Mouse (Mus musculus): ENCODE results near the gene Crhr1. TPM values are rescaled to one million over a fixed set of nuclear protein-coding genes. Genes with fewer than 3 reads are reported as not detected.
"Not testable (repeated sequence)": the region's sequence is repeated elsewhere in the genome, so short reads cannot be mapped to it uniquely, and the experiment has no call there.

Crhr1 gene
- polyA plus RNA-seq, 1 experiment, result not detected

DNA sequence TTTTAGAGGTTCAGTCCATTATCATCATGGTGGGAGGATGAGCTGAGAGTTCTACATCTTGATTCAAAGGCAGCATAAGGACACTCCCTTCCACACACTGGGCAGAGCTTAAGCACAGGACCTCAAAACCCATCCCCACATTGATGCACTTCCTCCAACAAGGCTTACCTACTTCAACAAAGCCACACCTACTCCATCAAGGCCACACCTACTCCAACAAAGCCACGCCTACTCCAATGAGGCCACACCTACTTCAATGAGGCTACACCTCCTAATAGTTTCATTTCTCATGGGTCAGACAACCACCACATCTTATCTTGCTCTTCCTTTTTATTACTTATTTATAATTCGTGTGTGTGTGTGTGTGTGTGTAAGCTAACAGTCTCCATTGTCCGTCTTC, 76.4 kb downstream of the Crhr1 start:
- Histone ChIP-seq H3K27me3 (replicated peaks) (peaks cover 34% of the 10 kb centered on the region), H3K4me3 (replicated peaks) (no peak overlapping the region), H3K36me3 (replicated peaks; ENCODE audit: low read length) (no peaks in the 10 kb centered on the region), H3K4me1 (peaks cover 10% of the 10 kb centered on the region), H3K9me3 (peaks cover 38% of the 10 kb centered on the region)
- TF ChIP-seq FLI1 (IDR thresholded peaks at IDR 0.05; ENCODE audit: low read length) (no peak), GATA1 (IDR thresholded peaks at IDR 0.05; ENCODE audit: borderline replicate concordance, low read length) (no peak)

- Histone ChIP-seq H3K27me3 (replicated peaks) (peaks cover 35% of the 10 kb centered on the region), H3K4me3 (replicated peaks) (no peak overlapping the region), H3K36me3 (replicated peaks; ENCODE audit: low read length) (no peaks in the 10 kb centered on the region), H3K4me1 (peaks cover 8% of the 10 kb centered on the region), H3K9me3 (peaks cover 27% of the 10 kb centered on the region)
- TF ChIP-seq GATA1 (IDR thresholded peaks at IDR 0.05; ENCODE audit: borderline replicate concordance, low read length) (no peak), FLI1 (IDR thresholded peaks at IDR 0.05; ENCODE audit: low read length) (no peak)
Measured at GRCm38 (mm10) chr11:104211251-104211650, 78.6 kb downstream of the Crhr1 start.

DNA sequence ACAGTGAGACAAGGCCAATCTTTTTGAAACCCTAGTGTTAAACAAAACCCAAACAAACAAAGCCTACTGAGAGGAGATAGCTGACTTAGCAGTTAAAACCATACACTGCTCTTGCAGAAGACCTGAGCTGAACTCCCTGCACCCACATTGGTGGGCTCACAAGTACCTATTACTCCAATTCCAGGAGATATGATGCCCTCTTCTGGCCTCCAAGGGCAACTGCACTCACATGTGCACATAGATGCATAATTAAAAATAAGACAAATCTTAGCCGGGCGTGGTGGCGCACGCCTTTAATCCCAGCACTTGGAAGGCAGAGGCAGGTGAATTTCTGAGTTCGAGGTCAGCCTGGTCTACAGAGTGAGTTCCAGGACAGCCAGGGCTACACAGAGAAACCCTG, 81.5 kb downstream of the Crhr1 start:
- H3K27me3 ChIP-seq (replicated peaks), result peaks cover 35% of the 10 kb centered on the region
- not testable (repeated sequence) for H3K4me1 ChIP-seq

DNA sequence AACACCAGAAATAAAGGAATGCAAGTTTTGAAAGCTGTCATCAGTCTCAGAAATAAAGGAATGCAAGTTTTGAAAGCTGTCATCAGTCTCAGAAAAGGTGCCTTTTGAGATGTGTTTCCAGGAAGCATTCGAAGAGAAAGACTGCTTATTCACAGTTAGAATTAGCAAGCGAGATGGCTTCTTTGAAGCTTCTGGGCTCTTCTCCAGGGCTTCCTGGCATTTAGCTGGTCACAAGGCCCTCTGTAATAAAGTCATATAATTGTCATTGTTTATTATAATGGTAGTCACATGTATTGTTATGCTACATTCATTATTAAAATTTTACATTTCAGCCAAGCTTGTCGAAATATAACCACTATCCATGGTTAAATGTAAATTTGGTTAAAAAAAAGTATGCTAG, 85.4 kb downstream of the Crhr1 start:
- Histone ChIP-seq H3K36me3 (replicated peaks; ENCODE audit: low read length) (no peaks in the 10 kb centered on the region), H3K9me3 (peaks cover 13% of the 10 kb centered on the region), H3K27me3 (replicated peaks) (peaks cover 27% of the 10 kb centered on the region), H3K4me1 (peaks cover 8% of the 10 kb centered on the region), H3K4me3 (replicated peaks) (no peak overlapping the region)
- TF ChIP-seq FLI1 (IDR thresholded peaks at IDR 0.05; ENCODE audit: low read length) (no peak), GATA1 (IDR thresholded peaks at IDR 0.05; ENCODE audit: borderline replicate concordance, low read length) (no peak)

More for the DNA sequence above, 81.5 kb downstream of the Crhr1 start:
- not testable (repeated sequence) for H3K4me3 ChIP-seq (replicated peaks); H3K36me3 ChIP-seq (replicated peaks; ENCODE audit: low read length)
- H3K9me3 ChIP-seq, result peaks cover 17% of the 10 kb centered on the region

- Histone ChIP-seq H3K9me3 (peaks cover 13% of the 10 kb centered on the region), H3K4me3 (replicated peaks) (no peak overlapping the region), H3K36me3 (replicated peaks; ENCODE audit: low read length) (no peaks in the 10 kb centered on the region), H3K27me3 (replicated peaks) (peaks cover 36% of the 10 kb centered on the region), H3K4me1 (peaks cover 12% of the 10 kb centered on the region)
- TF ChIP-seq GATA1 (IDR thresholded peaks at IDR 0.05; ENCODE audit: borderline replicate concordance, low read length) (no peak), FLI1 (IDR thresholded peaks at IDR 0.05; ENCODE audit: low read length) (no peak)
Measured at GRCm38 (mm10) chr11:104220291-104220690, 87.6 kb downstream of the Crhr1 start.

- peaks cover 38% of the 10 kb centered on the region for H3K27me3 ChIP-seq (replicated peaks)
- H3K9me3 ChIP-seq, result peaks cover 13% of the 10 kb centered on the region
- TF ChIP-seq FLI1 (IDR thresholded peaks at IDR 0.05; ENCODE audit: low read length) (no peak), GATA1 (IDR thresholded peaks at IDR 0.05; ENCODE audit: borderline replicate concordance, low read length) (no peak)
- H3K4me1 ChIP-seq, result peaks cover 12% of the 10 kb centered on the region
- no peaks in the 10 kb centered on the region for H3K36me3 ChIP-seq (replicated peaks; ENCODE audit: low read length)
- no peak overlapping the region for H3K4me3 ChIP-seq (replicated peaks)
Measured at GRCm38 (mm10) chr11:104221751-104222150, 89.1 kb downstream of the Crhr1 start.

DNA sequence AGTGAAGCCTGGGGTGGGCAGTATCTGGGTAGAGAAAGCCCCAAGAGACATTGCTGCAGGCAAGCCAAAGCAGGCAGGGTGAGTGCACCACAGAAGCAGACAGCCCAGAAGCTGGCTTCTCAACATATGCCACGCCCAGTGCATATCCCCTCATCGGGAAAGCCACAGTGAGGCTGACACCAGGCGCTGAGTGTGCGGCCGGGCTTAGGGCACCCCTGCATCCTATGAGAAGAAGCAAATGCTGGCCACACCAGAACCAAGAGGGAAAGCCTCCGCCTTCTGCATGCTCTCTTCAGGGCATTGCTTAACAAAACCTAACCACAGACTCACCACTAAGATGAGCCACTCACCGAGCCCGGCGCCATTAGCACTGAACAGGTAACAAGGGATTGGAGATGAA, 90.6 kb downstream of the Crhr1 start:
- Histone ChIP-seq H3K4me3 (replicated peaks) (no peak overlapping the region), H3K4me1 (peaks cover 12% of the 10 kb centered on the region), H3K27me3 (replicated peaks) (peaks cover 43% of the 10 kb centered on the region), H3K9me3 (peaks cover 13% of the 10 kb centered on the region), H3K36me3 (replicated peaks; ENCODE audit: low read length) (no peaks in the 10 kb centered on the region)
- no peak for TF ChIP-seq GATA1 (IDR thresholded peaks at IDR 0.05; ENCODE audit: borderline replicate concordance, low read length)
- no peak for TF ChIP-seq FLI1 (IDR thresholded peaks at IDR 0.05; ENCODE audit: low read length)

Other genes with a start within 250 kb of the Crhr1 start
- 9.3 and 11.2 TPM in 2 replicates for gene Nsf, start 178.8 kb upstream of the Crhr1 start, polyA plus RNA-seq (2012; ENCODE audit: insufficient read depth, low replicate concordance)
- gene Arf2, start 166.1 kb upstream of the Crhr1 start, polyA plus RNA-seq (2012; ENCODE audit: insufficient read depth, low replicate concordance), result 1.00 and 7.0 TPM in 2 replicates
- gene Sppl2c, start 53.5 kb downstream of the Crhr1 start, polyA plus RNA-seq (2012; ENCODE audit: insufficient read depth, low replicate concordance), result not detected in 2 replicates
- 0.76 TPM in 1 of 2 replicates, not detected in the other for gene Mapt, start 98.5 kb downstream of the Crhr1 start, polyA plus RNA-seq (2012; ENCODE audit: insufficient read depth, low replicate concordance)

Measured in megakaryocyte, embryonic 14.5 days (primary cell).